Mouse (Mus musculus) CD8-positive naive resting alpha-beta T cell, adult 57 days (primary cell): Measurements from ENCODE around the gene Ctsq. TPM values are rescaled to one million over a fixed set of nuclear protein-coding genes. Genes with fewer than 3 reads are reported as not detected.

Experiments used
- total RNA-seq: library from RNA; stranded (reverse); gene quantifications from one replicate; pipeline ENCODE4 v1.2.4, GENCODE M21; 2023

Gene Ctsq
- total RNA-seq = not detected

GRCm38 (mm10) chr13:61040531-61040930 lies at the start of gene Ctsq:
Ctsq (minus strand) TSS chr13:61040631.

GRCm38 (mm10) chr13:61005859-61006258 lies 34.6 kb downstream of the Ctsq start, which contains the start of gene Ctsj:
Ctsj (minus strand) TSS chr13:61005959.

Other genes with a start within 250 kb of the Ctsq start
- not detected for gene Ctsll3, start 237.8 kb downstream of the Ctsq start, total RNA-seq
- 14.3 TPM for gene 4930486L24Rik, start 176.2 kb downstream of the Ctsq start, total RNA-seq
- gene Gm49392, start 143.7 kb downstream of the Ctsq start, total RNA-seq = not detected
- gene Ctla2b, start 143.2 kb downstream of the Ctsq start, total RNA-seq = 13.8 TPM
- gene Tpbpb, start 135.8 kb downstream of the Ctsq start, total RNA-seq = not detected
- gene Gm49393, start 105.0 kb downstream of the Ctsq start, total RNA-seq = not detected
- not detected for gene Gm49391, start 104.1 kb downstream of the Ctsq start, total RNA-seq
- 65.3 TPM for gene Ctla2a, start 104.0 kb downstream of the Ctsq start, total RNA-seq
- not detected for gene Tpbpa, start 98.6 kb downstream of the Ctsq start, total RNA-seq
- not detected for gene Ctsj, start 34.7 kb downstream of the Ctsq start, total RNA-seq
- gene Ctsr, start 123.6 kb upstream of the Ctsq start, total RNA-seq = not detected
- not detected for gene Cts6, start 162.8 kb upstream of the Ctsq start, total RNA-seq
- gene Cts8, start 214.7 kb upstream of the Ctsq start, total RNA-seq = not detected
- not detected for gene Gm49398, start 248.2 kb upstream of the Ctsq start, total RNA-seq